Mouse (Mus musculus): ENCODE data around the gene Aebp2.

The Aebp2 gene

DNA sequence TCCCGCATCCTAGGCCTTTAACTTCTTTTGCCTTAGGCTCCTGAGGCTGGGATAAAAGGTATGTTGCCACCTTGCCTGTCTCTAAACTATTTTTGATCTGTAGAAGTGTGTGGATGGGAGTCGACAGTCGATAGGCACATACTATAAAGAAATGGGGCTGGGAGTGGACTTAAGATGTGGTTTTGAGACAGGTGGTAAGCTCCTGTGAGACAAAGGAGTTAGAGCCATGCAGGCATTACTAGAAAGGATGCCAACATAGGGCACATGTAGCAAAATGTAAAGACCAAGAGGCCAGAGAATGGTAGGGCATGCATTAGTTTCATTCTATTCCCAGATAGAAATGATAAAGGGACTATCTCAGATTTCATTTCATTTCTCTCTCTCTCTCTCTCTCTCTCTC lies 34.5 kb downstream of the Aebp2 start:
- no peak for DNase-seq

DNA sequence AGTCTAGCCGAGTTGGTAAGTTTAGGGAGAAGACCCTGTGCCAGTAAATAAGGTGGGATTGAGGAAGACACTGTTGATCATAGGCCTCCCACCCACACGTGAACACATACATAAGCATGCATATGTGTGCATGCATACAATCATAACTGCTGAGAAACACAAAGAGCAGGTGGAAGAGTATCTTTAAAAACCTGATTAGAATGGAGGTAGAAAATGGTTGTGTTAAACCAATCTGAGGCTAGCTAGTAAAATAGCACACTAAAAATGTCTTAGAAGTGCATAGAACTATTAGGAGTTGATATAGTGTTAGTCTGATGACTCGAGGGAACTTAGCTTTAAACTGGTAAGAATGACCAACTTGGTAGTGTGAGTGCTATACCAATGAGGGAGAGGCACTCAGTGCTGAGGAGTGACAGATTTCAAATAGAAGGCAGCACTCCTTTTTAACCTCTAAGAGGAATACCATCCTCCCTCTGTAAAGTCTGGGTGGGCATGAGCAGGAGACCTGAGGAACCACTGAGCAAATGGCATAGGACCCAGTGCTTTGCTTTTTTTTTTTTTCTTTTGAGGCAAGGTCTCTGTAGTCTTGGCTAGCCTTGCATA lies 35.6 kb downstream of the Aebp2 start:
- no peak for DNase-seq

DNA sequence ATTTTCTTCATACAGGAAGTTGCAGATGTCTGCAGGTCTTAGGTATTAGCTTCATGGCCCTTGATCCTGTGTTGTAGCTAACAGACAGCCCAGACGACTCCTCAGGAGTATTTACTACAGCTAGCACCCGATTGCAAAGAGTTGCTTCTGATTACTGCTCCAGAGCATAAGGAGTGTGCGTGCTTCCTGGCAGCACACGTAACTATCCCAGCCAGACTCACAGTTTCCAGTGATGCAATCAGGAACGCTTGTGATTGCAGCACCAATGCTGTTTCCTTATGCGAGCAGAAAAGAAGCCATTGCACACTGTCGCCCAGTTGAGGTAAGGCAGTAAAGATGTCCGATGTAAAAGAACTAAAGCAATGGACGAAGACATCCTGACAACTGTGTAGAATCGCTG lies 38.6 kb downstream of the Aebp2 start:
- no peak for DNase-seq

DNA sequence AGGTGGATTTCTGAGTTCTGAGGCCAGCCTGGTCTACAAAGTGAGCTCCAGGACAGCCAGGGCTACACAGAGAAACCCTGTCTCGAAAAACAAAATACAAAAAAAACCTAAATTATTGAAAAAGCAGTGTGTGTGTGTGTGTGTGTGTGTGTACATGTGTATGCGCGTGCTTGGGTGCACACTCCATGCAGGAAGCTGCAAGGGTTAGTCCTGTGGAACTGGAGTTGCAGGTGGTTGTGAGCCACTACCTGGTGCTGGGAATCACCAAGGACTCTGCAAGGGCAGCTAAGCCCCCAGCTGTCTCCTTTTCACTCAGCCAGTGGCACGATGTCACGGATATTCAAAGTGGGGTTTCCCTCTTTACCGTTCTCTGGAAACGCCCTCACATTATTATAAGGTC lies 39.3 kb downstream of the Aebp2 start:
- DNase-seq = no peak

DNA sequence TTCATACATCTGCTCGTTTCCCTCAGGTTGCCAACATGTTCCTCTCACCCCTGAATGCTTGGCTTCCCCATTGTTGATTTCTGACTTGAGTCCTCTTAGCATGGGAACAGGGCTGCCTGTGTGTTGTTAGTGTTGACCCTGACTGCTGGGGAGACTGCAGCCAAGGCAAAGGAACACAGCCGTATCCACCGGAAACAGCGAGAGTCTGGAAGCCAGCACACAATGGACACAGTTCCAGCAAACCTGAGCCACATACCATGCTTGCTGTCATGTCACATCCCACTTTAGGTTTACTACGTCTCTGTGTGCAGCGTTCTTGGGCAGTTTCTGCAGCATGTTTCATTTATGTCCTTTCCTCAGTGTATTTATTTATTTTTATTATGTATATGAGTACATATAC lies 39.8 kb downstream of the Aebp2 start:
- no peak for DNase-seq

DNA sequence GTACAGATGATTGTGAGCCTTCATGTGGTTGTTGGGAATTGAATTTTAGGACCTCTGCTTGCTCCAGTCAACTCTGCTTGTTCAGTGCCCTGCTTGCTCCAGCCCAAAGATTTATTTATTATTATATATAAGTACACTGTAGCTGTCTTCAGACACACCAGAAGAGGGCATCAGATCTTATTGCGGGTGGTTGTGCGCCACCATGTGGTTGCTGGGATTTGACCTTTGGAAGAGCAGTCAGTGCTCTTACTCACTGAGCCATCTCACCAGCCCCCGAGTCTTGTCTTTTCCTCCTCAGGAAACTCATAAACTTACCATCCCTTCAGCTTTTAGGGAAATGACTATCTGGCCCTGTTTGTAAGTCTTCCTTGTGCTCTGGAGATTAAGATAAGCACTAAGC lies 40.2 kb downstream of the Aebp2 start:
- DNase-seq = peak; percentile 36

DNA sequence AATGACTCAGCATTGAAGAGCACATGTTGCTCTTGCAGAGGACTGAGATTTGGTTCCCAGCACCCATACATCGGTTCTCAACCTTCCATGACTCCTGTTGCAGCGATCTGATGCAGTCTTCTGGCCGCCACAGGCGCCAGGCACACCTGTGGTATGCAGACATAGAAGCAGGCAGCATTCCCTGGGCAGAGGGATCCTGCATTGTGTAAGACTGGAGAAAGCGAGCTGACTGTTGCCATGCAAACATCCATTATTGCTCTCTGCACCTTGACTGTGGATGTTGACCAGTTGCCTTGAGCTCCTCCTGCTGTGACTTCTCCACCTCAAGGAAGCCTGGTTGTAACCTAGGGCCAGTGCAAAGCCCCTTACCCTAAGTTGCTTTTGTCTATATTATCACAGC lies 42.1 kb downstream of the Aebp2 start:
- DNase-seq = no peak

DNA sequence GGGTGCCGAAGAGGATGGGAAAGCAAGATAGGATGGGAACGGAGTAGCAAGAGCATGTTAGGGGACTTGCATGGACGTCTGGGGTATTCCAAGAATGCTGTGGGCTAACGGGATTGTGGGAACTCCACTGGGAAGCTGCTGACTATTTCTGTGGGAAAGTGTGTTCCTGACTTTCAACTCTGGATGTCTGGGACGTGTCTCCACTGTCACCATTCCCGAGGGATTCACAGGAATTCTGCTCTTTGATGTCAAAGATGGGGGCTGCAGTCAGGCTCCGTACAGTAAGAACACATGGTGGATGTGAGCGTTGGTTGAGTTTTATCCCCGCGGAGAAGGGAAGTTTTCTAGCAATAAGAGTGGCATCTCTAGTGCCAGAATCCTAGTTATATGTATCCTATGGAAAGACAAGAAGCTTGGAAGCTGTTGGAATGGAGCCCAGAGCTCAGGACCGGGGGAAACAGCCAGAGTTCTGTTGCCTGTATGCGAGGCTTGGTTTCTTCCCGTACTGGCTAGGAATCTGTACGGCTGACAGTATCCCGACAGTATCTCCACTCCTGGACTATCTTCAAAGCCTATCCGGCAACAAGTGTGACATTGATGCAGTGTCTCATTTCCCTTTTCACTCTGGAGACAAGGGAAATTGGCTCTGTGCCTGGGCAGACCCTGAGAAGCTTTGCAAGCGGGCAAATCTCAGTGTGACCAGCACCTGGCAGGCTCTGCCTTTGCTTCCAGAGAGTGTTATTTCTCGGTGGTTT lies 44.2 kb downstream of the Aebp2 start:
- peak; percentile 85 for DNase-seq

DNA sequence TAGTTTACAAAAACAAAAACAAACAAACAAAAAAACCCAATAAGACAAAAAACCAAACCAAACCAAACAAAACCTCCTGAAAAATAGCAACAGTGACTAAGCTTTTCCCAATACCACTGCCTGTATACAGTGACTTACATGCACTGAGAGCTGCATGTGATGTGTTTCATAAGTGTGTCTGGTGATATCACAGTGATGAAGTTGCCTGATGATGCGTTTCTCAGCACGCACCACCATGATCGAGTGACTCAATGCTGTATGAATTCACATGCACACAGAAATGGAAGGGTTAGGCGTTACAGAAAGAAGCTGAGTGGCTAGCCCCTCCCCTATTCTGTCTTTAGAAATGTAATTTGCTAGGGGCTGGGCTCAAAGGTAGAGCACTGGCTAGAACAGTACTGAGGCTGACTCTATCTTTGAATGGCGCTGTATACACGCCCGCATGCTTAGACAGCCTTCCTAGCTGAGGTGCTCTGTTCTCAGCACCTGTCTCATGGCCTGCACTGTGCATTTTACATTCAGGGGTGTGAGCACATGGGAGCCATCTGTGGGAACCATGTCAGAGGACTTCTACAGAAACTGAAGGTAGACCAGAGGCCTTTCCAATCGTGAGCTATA lies 44.9 kb downstream of the Aebp2 start:
- no peak for DNase-seq

DNA sequence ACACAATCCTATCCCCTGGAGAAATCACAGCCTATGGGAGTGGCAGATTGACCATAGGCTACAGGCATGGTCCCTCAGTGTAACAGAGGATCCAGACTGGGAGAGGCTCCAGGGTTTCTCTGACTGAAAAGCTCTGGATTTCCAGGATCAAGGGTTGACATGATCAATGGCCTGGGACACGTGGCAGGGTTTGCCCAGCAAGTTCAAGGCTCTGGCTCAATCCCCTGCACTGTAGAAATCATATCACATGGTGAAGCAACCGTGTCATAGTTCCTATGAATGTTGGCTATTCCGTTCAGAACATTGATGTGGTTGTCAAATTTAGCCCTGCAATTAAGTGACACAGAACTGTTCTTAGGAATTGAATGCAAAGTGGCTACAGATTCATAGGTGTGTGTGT lies 52.0 kb downstream of the Aebp2 start:
- no peak for DNase-seq

DNA sequence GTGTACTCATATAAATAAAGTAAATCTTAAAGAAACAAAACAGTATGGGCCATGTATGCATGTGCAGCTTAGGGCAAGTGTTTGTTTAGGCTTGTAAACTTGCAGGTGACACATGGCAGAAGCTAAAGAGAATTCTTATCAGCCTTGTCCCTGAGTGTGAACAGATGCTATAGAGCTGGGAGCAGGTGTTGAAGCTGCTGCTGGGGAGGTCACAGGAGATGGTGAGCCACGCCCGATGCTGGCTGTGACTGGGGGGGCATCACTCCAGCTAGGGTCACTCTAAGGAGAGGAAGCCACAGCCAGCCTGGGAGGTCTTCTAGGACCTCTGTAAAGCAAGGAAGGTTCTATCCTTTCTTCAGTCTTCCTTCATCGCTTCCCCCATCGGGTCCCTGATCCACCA lies 53.6 kb downstream of the Aebp2 start:
- DNase-seq = no peak

DNA sequence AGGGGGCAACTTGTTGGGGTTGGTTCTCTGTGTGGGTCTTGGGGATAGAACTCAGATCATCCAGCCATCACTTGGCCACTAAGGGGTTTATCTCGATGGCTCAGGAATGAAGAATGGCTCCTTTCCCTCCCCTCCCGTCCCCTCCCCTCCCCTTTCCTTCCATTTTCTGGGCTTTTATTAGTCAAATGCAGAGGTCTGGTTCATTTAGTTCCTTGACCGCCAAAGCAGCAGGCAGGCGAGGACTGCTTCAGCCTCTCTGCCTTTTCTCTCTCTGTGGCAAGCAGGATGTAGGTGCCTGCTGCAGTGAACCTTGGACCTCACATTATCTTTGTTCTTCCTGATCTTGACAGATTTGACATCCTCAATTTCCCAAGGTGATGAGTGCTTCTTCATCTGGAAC lies 54.6 kb downstream of the Aebp2 start:
- no peak for DNase-seq

DNA sequence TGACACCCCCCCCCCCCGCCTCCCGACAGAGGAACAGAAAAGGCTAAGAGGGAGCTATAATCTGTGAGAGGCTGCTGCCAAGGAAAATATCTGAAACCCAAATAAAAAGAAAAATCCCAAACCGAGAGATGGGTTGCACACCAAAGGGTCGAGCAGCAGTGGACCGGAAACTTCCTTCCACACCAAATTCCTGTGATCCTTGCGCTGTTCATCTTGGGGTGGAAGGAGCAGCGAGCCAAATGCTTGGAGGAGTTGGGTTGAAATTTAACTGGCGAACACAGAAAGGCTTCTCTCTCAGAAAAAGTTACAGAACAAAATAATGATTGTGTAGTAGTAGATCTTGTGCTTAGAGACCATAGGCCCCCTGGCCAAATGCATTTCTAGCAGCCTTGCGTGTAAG lies 55.5 kb downstream of the Aebp2 start:
- peak; percentile 54 for DNase-seq

DNA sequence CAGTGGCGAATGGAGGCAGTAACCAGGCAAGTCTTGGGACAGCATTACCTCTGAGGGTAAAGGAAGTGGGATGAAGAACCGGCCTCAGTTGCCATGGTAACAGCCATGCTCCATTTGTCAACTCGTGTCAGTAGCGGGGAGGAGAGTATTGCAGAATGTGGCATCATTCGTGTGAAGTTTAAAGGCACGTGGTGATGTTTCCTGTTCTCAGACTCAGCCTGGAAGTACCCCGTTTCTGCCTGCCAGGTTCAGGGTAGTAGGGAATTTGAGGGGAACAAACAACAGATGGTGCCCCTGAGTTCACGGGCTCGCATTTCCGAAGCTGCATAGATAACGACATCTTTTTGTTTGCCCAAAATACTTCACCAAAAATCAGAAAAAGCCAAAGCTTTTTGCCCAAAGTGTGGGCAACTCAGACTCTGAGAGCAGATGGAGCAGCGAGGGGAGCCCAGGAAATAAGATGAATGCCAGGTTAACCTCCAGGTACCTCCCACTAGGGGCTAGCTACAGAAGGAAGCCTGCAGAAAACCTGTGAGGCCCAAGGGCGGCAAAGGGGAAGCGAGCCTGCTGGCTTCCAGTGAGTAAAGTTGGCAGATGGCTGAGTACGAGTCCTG lies 56.3 kb downstream of the Aebp2 start:
- peak; percentile 66 for DNase-seq

DNA sequence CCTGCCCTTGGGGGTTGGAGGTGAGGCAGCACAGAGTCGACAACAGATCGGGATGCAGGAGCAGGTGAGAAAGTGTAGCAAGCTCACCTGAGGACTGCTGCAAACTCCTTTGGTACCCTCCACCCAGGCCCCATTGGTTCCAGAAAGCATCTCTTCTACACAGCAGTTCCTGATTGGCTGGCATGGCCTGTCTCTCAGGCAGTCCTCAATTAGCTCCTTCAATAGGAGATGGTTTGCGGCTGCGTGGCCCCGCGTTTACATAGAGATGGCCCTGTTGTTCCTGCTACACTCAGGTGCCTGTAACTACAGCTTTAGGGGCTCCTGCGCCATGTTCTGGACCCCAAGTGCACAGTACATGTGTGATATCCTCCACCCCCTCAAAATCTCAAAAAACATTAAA lies 58.2 kb downstream of the Aebp2 start:
- no peak for DNase-seq

DNA sequence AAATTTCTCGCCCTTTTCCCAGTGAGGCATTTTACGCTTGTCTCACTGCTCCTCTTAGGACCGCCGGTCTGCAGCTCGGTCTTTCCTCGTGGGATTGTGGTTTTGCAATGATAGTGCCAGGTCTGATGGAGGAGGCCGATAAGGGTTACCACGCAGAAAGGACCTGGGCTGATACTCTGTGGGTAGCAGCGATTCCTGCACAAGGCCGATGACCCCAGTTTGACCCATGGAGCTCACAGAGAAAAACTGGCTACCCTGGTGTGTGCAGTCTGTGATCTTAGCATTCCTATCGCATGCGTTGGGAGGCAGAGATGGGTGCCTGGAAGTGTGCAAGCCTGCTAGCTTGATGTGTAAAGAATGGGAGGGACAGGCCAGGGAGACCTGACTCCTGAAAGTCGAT lies 60.4 kb downstream of the Aebp2 start:
- no peak for DNase-seq

DNA sequence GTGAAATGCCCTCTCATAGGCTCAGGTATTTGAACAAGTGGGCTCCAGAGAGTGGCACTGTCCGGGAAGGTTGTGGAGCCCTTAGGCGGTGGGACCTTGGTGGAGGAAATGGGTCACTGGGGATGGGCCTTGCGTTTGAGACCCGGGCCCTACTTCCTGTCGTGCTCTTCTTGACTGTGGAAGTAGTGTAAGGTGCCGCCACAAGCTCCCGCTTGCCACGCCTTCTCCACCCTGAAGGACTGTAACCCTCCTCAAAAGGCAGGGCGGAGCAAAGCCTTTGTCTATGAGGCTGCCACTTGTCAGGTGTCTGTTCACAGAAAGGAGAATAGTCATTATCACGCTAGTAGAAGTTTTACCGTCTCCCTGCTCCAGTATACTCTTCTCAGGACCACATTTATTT lies 61.9 kb downstream of the Aebp2 start:
- no peak for DNase-seq

DNA sequence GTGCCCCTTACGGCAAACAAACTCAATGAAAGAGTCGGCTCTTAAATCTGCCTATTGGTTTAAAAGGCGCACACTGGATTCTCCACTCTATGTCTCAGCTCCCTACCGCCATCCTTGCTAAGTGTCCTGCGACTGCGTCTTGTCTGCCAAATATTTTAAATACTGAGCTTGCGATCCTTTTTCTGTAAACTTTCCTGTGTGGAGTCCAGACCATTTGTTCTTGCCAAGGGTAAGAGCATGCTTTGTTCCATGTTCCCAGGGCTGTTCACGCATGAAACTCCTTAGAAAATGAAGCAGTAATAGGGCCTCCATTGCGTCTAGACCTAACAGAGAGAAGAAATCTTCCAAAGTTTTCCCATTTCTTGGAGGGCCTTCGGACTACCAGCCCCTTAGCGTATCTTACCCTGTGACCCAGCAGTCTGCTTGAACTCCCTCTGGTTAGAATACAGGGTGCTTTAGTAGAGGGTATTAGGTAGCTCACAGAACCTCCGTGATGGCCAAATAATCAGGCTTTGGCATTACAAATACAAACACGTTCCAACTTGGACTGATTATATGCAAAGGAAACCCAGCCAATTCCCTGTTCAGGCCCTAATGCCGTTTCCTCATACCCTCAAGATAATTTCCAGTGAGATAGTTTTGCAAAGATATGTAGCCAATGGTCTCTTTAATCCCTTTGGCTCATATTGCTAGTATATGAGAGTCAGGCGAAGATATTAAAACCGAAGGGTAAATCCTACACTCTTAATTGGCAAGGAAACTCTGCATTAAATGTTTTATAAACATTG lies 67.3 kb downstream of the Aebp2 start:
- DNase-seq = no peak

DNA sequence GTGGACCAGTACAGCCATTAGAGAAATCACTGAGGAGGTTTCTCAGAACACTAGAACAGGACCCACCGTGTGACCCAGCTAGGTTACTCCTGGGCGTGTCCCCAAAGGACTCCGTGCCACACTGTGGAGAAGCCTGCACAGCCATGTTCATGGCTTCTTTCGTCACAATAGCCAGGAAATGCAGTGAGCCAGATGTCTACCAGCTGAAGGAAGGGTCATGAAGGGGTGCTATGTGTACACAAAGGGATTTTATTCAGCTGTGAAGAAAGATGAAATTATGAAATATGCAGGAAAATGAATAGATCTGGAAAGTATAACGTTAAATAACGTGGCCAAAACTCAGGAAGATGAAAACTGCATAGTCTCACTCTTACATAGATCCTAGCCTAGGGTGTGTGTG lies 69.7 kb downstream of the Aebp2 start:
- DNase-seq = no peak

DNA sequence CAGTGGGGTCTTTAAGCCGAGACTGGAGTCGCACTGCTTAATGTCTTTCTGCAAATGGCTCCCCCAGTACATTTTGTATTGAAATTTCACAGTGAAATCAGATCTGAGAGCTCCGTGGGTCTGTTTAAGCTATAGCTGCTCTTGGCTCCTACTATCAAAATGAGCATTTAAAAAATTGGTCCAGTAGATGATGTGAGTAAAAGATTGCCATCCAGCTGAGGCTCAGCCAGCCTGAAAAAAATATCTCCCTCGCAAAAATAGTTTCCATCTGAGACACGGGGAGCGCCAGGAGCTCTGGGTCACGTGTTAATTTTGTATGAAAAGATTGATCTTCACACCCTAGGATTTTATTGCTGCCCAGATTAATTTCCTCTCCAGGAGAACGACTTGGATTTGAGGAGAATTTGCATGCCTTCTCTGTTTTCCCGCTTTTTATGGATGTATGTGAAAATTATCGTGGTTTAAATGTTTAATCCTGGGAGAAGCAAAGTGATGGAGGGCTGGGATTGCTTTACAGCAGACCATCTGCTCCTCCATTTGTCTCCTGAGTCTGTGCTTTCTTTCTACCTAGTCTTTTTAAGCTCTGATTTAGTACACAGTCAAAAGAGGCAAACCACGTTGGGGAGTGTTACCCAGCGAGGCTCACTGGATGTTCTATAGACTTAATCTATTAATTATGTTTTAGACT lies 73.9 kb downstream of the Aebp2 start:
- no peak for DNase-seq

DNA sequence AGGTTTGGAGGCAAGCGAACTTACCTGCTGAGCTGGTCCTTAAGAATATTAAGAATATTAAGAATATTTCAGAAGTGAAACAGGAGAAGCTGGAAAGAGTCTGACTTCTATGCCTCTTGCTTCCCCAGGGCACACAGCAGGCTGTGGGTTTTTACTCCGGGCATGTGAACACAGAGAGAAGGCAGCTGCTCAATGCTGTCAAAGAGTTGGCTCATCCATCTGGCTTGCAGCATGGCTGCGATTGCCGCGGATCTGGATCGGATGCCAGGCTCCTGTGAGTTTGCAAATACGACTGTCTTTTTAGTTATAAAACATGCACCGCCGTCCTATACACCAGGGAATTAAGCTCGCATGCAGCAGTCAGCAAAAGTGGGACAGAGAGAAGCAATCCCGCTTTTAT lies 75.5 kb downstream of the Aebp2 start:
- DNase-seq = no peak

DNA sequence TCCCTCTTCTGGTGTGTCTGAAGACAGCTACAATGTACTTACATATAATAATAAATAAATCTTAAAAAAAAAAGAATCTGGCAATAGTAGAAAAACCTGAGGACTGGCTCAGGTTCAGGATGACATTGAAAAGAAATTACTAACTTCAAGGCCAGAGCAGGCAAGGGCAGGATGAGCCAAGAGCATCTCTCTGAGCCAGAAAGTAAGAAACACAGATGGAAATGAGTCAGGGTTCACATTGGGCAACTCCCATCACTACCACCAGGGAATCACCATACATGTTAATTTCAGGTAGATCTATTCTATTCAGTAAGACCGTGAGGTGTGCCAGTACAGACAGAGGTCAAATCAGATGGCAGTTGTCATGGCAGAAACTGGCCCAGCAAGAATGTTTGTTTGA lies 76.1 kb downstream of the Aebp2 start:
- DNase-seq = no peak

DNA sequence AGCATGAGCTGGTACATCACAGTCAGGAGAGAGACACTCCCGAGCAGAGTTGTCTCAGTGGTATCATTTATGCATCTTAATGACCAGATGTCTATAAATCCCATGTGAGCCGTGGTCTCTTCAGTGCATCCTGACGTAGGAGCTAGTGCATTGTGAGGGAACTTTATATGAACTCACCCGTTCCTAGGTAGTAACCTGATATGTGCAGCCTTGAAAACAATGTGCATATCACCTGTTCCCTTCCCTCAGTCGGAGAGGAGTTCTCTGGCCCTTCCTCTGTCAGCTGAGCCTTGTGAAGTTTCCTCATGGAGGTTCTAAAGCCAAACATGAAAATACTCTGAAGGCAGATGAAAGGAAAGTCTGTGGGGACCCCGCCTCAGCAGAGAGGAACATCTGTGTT lies 78.8 kb downstream of the Aebp2 start:
- DNase-seq = no peak

All from kidney, postnatal 10 days (tissue).